Mouse (Mus musculus): Measurements from ENCODE around the gene Chac1. TPM values are rescaled to one million over a fixed set of nuclear protein-coding genes. Genes with fewer than 3 reads are reported as not detected.

Chac1 gene
- polyA plus RNA-seq, 1 experiment from 2014 or later: 1.8 TPM

DNA sequence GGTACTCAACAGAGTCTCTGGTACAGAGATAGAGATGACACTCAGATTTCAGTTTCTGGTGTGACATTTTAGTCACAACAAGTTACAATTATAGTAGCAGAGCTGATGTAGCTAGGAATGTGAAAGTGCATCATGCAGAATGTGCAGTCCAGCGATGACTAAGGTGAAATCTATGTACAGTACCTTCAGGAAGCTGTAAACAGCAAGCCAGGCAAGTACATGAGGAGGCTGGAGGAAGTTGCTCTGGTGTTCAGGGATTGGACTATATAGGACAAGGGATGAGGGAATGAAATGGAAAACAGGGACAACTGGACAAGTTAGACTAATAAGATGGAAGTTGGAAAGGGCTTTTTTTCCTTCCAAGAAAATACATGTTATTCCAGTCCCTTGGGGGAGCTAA, 37.2 kb downstream of the Chac1 start:
- WGBS: 88% methylated on average over 1 of the region's 1 CpGs
- Histone ChIP-seq H3K27me3 (no peaks in the 10 kb centered on the region), H3K9ac (no peak overlapping the region), H3K4me3 (no peak overlapping the region), H3K36me3 (peaks cover 56% of the 10 kb centered on the region), H3K9me3 (no peaks in the 10 kb centered on the region), H3K27ac (no peak overlapping the region), H3K4me1 (no peaks in the 10 kb centered on the region), H3K4me2 (no peak overlapping the region)
- ATAC-seq (ENCODE audit: insufficient number of reproducible peaks, insufficient read depth, low FRiP score, low TSS enrichment, low read depth): no peak

- Histone ChIP-seq H3K9ac (no peak overlapping the region), H3K4me1 (no peaks in the 10 kb centered on the region), H3K27me3 (no peaks in the 10 kb centered on the region), H3K4me2 (no peak overlapping the region), H3K27ac (no peak overlapping the region), H3K4me3 (no peak overlapping the region), H3K36me3 (peaks cover 64% of the 10 kb centered on the region), H3K9me3 (no peaks in the 10 kb centered on the region)
- no peak for ATAC-seq (ENCODE audit: insufficient number of reproducible peaks, insufficient read depth, low FRiP score, low TSS enrichment, low read depth)
- WGBS: 95% methylated on average over 4 of the region's 4 CpGs
These were observed 39.0 kb downstream of the Chac1 start for GRCm38 (mm10) chr2:119389992-119390391.

- no peak for ATAC-seq (ENCODE audit: insufficient number of reproducible peaks, insufficient read depth, low FRiP score, low TSS enrichment, low read depth)
- Histone ChIP-seq H3K36me3 (peaks cover 61% of the 10 kb centered on the region), H3K27me3 (no peaks in the 10 kb centered on the region), H3K9me3 (no peaks in the 10 kb centered on the region), H3K4me3 (no peak overlapping the region), H3K4me1 (no peaks in the 10 kb centered on the region), H3K9ac (no peak overlapping the region), H3K4me2 (no peak overlapping the region), H3K27ac (no peak overlapping the region)
- WGBS: 91% methylated on average over 5 of the region's 5 CpGs
These were observed 47.2 kb downstream of the Chac1 start for GRCm38 (mm10) chr2:119398252-119398651.

DNA sequence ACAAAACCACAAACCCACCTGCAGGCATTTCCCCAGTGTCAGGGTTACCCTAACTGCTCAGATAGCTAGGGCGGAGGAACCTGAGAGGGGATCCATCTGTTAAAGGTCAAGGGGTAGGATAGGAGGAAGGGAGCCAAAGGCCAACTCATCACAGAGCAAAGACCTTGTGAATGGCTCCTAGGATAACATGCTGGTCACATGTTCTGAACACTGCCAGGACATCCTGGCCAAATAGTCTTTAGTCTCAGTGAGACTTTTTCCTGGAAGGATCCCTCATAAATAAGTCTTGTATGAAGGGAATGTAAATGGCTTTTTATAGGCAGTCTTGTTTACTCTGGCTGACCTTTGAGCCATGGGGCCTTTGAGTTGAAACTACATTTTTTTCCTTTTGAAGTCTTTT, 47.6 kb downstream of the Chac1 start:
- H3K4me2 ChIP-seq: no peak overlapping the region
- H3K9me3 ChIP-seq: no peaks in the 10 kb centered on the region
- no peak overlapping the region for H3K27ac ChIP-seq
- no peak overlapping the region for H3K4me3 ChIP-seq
- no peak for ATAC-seq (ENCODE audit: insufficient number of reproducible peaks, insufficient read depth, low FRiP score, low TSS enrichment, low read depth)
- WGBS: 75% methylated on average over 1 of the region's 1 CpGs
- H3K36me3 ChIP-seq: peaks cover 57% of the 10 kb centered on the region
- no peak overlapping the region for H3K9ac ChIP-seq
- no peaks in the 10 kb centered on the region for H3K4me1 ChIP-seq
- no peaks in the 10 kb centered on the region for H3K27me3 ChIP-seq

DNA sequence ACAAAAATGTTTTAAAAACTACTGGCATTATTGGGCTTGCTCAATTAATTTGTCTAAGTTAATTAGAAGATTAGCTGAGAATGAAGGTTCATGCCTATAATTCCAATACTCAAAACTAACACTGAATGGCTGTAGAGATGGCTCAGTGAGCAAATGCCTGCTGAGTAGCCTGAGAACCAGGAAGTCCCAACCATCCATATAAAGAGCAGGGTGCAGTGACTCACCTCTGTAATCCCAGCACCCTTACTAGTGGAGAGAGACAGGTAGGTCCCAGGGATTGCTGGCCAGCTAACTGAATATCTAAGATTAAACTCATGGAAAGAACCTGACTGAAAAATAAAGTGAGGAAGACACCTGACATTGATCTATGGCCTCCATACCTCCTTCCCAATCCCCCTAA, 48.3 kb downstream of the Chac1 start:
- Histone ChIP-seq H3K4me3 (no peak overlapping the region), H3K36me3 (peaks cover 53% of the 10 kb centered on the region), H3K4me1 (no peaks in the 10 kb centered on the region), H3K4me2 (no peak overlapping the region), H3K9me3 (no peaks in the 10 kb centered on the region), H3K27me3 (no peaks in the 10 kb centered on the region), H3K27ac (no peak overlapping the region), H3K9ac (no peak overlapping the region)
- no peak for ATAC-seq (ENCODE audit: insufficient number of reproducible peaks, insufficient read depth, low FRiP score, low TSS enrichment, low read depth)

Other genes with a start within 250 kb of the Chac1 start
- 49.7 and 56.9 TPM in 2 replicates for gene Rad51, start 238.4 kb upstream of the Chac1 start, polyA plus RNA-seq (2015; fragmentation: Nextera tagmentation; extraction: Ambion mirVana)
- 37.5 and 40.9 TPM in 2 replicates for gene Rmdn3, start 194.2 kb upstream of the Chac1 start, polyA plus RNA-seq (2015; fragmentation: Nextera tagmentation; extraction: Ambion mirVana)
- gene Gchfr, start 183.5 kb upstream of the Chac1 start, polyA plus RNA-seq (2015; fragmentation: Nextera tagmentation; extraction: Ambion mirVana): 3.2 and 4.7 TPM in 2 replicates
- gene Gm14137, start 176.7 kb upstream of the Chac1 start, polyA plus RNA-seq (2015; fragmentation: Nextera tagmentation; extraction: Ambion mirVana): 0.78 and 1.0 TPM in 2 replicates
- 51.3 and 60.6 TPM in 2 replicates for gene Zfyve19, start 142.6 kb upstream of the Chac1 start, polyA plus RNA-seq (2015; fragmentation: Nextera tagmentation; extraction: Ambion mirVana)
- gene Dnajc17, start 142.4 kb upstream of the Chac1 start, polyA plus RNA-seq (2015; fragmentation: Nextera tagmentation; extraction: Ambion mirVana): 25.3 and 31.1 TPM in 2 replicates
- 0.28 and 0.47 TPM in 2 replicates for gene Ppp1r14d, start 121.3 kb upstream of the Chac1 start, polyA plus RNA-seq (2015; fragmentation: Nextera tagmentation; extraction: Ambion mirVana)
- gene Spint1, start 113.9 kb upstream of the Chac1 start, polyA plus RNA-seq (2015; fragmentation: Nextera tagmentation; extraction: Ambion mirVana): 15.3 and 15.4 TPM in 2 replicates
- 16.7 and 17.9 TPM in 2 replicates for gene Rhov, start 80.0 kb upstream of the Chac1 start, polyA plus RNA-seq (2015; fragmentation: Nextera tagmentation; extraction: Ambion mirVana)
- gene Vps18, start 62.5 kb upstream of the Chac1 start, polyA plus RNA-seq (2015; fragmentation: Nextera tagmentation; extraction: Ambion mirVana): 20.1 and 20.7 TPM in 2 replicates
- gene Dll4, start 25.4 kb upstream of the Chac1 start, polyA plus RNA-seq (2015; fragmentation: Nextera tagmentation; extraction: Ambion mirVana): 4.2 and 4.6 TPM in 2 replicates
- 4.5 and 4.9 TPM in 2 replicates for gene Ino80, start 126.5 kb downstream of the Chac1 start, polyA plus RNA-seq (2015; fragmentation: Nextera tagmentation; extraction: Ambion mirVana)
- 0.13 and 0.29 TPM in 2 replicates for gene Exd1, start 196.4 kb downstream of the Chac1 start, polyA plus RNA-seq (2015; fragmentation: Nextera tagmentation; extraction: Ambion mirVana)
- 68.6 and 73.5 TPM in 2 replicates for gene Chp1, start 196.5 kb downstream of the Chac1 start, polyA plus RNA-seq (2015; fragmentation: Nextera tagmentation; extraction: Ambion mirVana)

All from embryonic facial prominence, embryonic 13.5 days (tissue).